Mouse (Mus musculus): Measurements from ENCODE around the gene Nt5c1a. TPM values are rescaled to one million over a fixed set of nuclear protein-coding genes. Genes with fewer than 3 reads are reported as not detected.
"Not testable (repeated sequence)": the region's sequence is repeated elsewhere in the genome, so short reads cannot be mapped to it uniquely, and the experiment has no call there.

The Nt5c1a gene
- polyA plus RNA-seq (2015; fragmentation: Nextera tagmentation; extraction: Ambion mirVana) = not detected in 2 replicates

GRCm38 (mm10) chr4:123201186-123202093 lies at the start of gene Nt5c1a:
Gene Nt5c1a (plus strand): TSS chr4:123201504.
- H3K27me3 ChIP-seq = peaks cover 45% of the 10 kb centered on the region
- peak within 1 kb of the TSS; percentile 85 for H3K4me2 ChIP-seq (replicated peaks)
- H3K9me3 ChIP-seq (replicated peaks) = no peaks in the 10 kb centered on the region
- no peak within 1 kb of the TSS for H3K27ac ChIP-seq (replicated peaks)
- H3K36me3 ChIP-seq = no peaks in the 10 kb centered on the region
- WGBS = under 1% methylated on average over 57 of the region's 58 CpGs
- ATAC-seq (ENCODE audit: insufficient number of reproducible peaks, low FRiP score, low TSS enrichment, low read depth) = peak; percentile 32; the same call in 1 of the 2 replicates
- H3K4me3 ChIP-seq (replicated peaks) = peak within 1 kb of the TSS; percentile 40
- peaks cover 14% of the 10 kb centered on the region for H3K4me1 ChIP-seq
- H3K9ac ChIP-seq = no peak within 1 kb of the TSS

DNA sequence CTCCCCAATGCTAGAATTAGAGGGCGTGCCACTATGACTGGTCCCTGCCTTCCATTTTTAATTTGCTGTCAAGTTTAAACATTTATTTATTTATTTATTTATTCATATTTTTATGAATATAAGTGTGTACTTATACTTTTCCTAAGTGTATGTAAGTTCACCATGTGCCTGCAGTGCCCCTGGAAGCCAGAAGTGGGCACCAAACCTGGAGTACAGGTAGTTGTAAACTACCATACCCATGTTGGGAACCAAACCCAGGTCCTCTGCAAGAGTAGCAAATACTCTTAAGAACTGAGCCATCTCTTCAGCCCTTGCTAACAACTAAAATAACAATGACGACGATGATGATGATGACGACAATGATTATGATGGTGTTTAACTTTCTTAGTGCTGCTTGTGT lies 49.3 kb upstream of the Nt5c1a start:
- Histone ChIP-seq H3K4me2 (replicated peaks) (no peak overlapping the region), H3K27me3 (no peaks in the 10 kb centered on the region; the same call in 1 of the 2 replicates), H3K4me3 (replicated peaks) (no peak overlapping the region), H3K4me1 (no peaks in the 10 kb centered on the region), H3K27ac (replicated peaks) (no peak overlapping the region), H3K36me3 (no peaks in the 10 kb centered on the region), H3K9ac (no peak overlapping the region), H3K9me3 (replicated peaks) (no peaks in the 10 kb centered on the region)
- no peak for ATAC-seq (ENCODE audit: insufficient number of reproducible peaks, low FRiP score, low TSS enrichment, low read depth)
- WGBS = 80% methylated on average over 4 of the region's 4 CpGs

- Histone ChIP-seq H3K4me2 (replicated peaks) (no peak overlapping the region), H3K27ac (replicated peaks) (no peak overlapping the region), H3K4me1 (no peaks in the 10 kb centered on the region), H3K36me3 (no peaks in the 10 kb centered on the region), H3K27me3 (no peaks in the 10 kb centered on the region; the same call in 1 of the 2 replicates), H3K4me3 (replicated peaks) (no peak overlapping the region), H3K9me3 (replicated peaks) (no peaks in the 10 kb centered on the region), H3K9ac (no peak overlapping the region)
- no peak for ATAC-seq (ENCODE audit: insufficient number of reproducible peaks, low FRiP score, low TSS enrichment, low read depth)
- WGBS = 62% methylated on average over 5 of the region's 5 CpGs
These were observed 48.3 kb upstream of the Nt5c1a start for GRCm38 (mm10) chr4:123152976-123153375.

GRCm38 (mm10) chr4:123155004-123155403 lies 46.3 kb upstream of the Nt5c1a start:
- WGBS = 35% methylated on average over 4 of the region's 4 CpGs
- no peak overlapping the region for H3K4me3 ChIP-seq (replicated peaks)
- ATAC-seq (ENCODE audit: insufficient number of reproducible peaks, low FRiP score, low TSS enrichment, low read depth) = no peak
- no peak overlapping the region for H3K27ac ChIP-seq (replicated peaks)
- no peak overlapping the region for H3K9ac ChIP-seq
- H3K4me1 ChIP-seq = no peaks in the 10 kb centered on the region
- H3K4me2 ChIP-seq (replicated peaks) = no peak overlapping the region
- H3K9me3 ChIP-seq (replicated peaks) = no peaks in the 10 kb centered on the region
- H3K27me3 ChIP-seq = no peaks in the 10 kb centered on the region; the same call in 1 of the 2 replicates
- no peaks in the 10 kb centered on the region for H3K36me3 ChIP-seq

GRCm38 (mm10) chr4:123155427-123155826 lies 45.9 kb upstream of the Nt5c1a start:
- 68% methylated on average over 2 of the region's 2 CpGs for WGBS
- H3K9ac ChIP-seq = no peak overlapping the region
- no peak overlapping the region for H3K27ac ChIP-seq (replicated peaks)
- H3K4me2 ChIP-seq (replicated peaks) = no peak overlapping the region
- no peaks in the 10 kb centered on the region; the same call in 1 of the 2 replicates for H3K27me3 ChIP-seq
- H3K4me3 ChIP-seq (replicated peaks) = no peak overlapping the region
- no peak for ATAC-seq (ENCODE audit: insufficient number of reproducible peaks, low FRiP score, low TSS enrichment, low read depth)
- no peaks in the 10 kb centered on the region for H3K4me1 ChIP-seq
- H3K36me3 ChIP-seq = no peaks in the 10 kb centered on the region
- no peaks in the 10 kb centered on the region for H3K9me3 ChIP-seq (replicated peaks)

GRCm38 (mm10) chr4:123155840-123156239 lies 45.5 kb upstream of the Nt5c1a start:
- H3K9me3 ChIP-seq (replicated peaks) = no peaks in the 10 kb centered on the region
- no peak overlapping the region for H3K9ac ChIP-seq
- no peaks in the 10 kb centered on the region for H3K36me3 ChIP-seq
- H3K4me1 ChIP-seq = no peaks in the 10 kb centered on the region
- no peak overlapping the region for H3K27ac ChIP-seq (replicated peaks)
- ATAC-seq (ENCODE audit: insufficient number of reproducible peaks, low FRiP score, low TSS enrichment, low read depth) = no peak
- no peaks in the 10 kb centered on the region; the same call in 1 of the 2 replicates for H3K27me3 ChIP-seq
- no peak overlapping the region for H3K4me2 ChIP-seq (replicated peaks)
- H3K4me3 ChIP-seq (replicated peaks) = no peak overlapping the region

GRCm38 (mm10) chr4:123160571-123160970 lies 40.7 kb upstream of the Nt5c1a start:
- Histone ChIP-seq H3K27me3 (0 out of 2 replicates have a peak, but pooled peaks cover 6% of the 10 kb centered on the region), H3K4me3 (replicated peaks) (no peak overlapping the region), H3K9me3 (replicated peaks) (no peaks in the 10 kb centered on the region), H3K4me1 (0 out of 2 replicates have a peak, but pooled peaks cover 3% of the 10 kb centered on the region), H3K9ac (no peak overlapping the region), H3K36me3 (no peaks in the 10 kb centered on the region), H3K27ac (replicated peaks) (no peak overlapping the region), H3K4me2 (replicated peaks) (no peak overlapping the region)
- WGBS = 75% methylated on average over 6 of the region's 6 CpGs
- ATAC-seq (ENCODE audit: insufficient number of reproducible peaks, low FRiP score, low TSS enrichment, low read depth) = no peak

DNA sequence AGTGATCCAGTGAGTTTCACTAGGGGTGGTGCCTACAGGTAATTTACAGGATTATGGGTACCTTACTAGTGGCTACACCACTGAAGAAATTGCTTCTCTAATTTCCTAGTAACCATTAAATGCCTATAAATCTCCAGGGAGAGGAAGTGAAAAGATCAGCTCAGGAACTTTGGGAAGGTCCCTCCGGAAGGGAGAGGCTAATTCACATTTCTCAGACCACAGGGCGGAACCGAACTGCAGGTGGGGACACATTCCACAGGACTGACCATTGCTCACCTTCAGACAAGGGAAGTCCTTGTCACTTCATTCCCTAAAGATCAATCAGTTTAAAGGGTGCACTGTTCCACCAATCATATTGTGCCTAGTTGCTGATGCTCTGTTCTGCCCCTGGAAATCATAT lies 40.1 kb upstream of the Nt5c1a start:
- not testable (repeated sequence) for H3K9ac ChIP-seq; H3K27ac ChIP-seq (replicated peaks); H3K9me3 ChIP-seq (replicated peaks); H3K27me3 ChIP-seq; ATAC-seq (ENCODE audit: insufficient number of reproducible peaks, low FRiP score, low TSS enrichment, low read depth); H3K36me3 ChIP-seq; H3K4me3 ChIP-seq (replicated peaks); H3K4me2 ChIP-seq (replicated peaks); H3K4me1 ChIP-seq
- WGBS = 82% methylated on average over 3 of the region's 3 CpGs

DNA sequence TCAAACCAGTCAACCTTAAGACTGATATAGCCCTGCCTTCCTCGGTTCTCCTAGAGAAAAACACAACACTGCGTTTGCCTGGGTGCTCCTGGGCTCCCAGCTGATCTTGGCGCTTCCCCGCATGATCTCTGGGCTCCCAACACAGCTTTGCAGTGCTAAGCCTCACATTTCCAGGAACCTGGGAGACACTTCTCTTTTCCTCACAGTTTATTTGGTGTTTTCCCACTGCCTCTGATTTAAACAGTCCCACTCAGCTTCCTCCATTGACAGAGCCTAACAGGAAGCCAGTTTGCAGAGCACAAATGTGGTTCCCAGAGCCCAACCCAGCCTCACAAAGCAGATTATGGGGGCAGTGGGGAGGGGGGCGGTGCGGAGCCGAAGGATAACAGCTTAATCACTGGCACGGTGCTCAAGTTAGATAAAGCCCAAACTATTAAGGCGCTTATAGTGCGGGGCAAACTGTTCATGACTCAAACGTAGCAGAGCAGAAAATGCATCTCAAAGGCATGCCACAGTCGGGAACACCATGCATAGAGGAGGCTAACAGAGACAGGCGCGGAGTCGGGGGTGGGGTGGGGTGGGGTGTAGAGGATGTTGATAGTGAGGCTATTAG lies 38.9 kb upstream of the Nt5c1a start:
- 15% methylated on average over 15 of the region's 15 CpGs for WGBS
- Histone ChIP-seq H3K27me3 (0 out of 2 replicates have a peak, but pooled peaks cover 6% of the 10 kb centered on the region), H3K4me2 (replicated peaks) (0 out of 2 replicates have a peak overlapping the region, but pooled peaks have one; percentile 8), H3K9ac (no peak overlapping the region), H3K36me3 (no peaks in the 10 kb centered on the region), H3K4me1 (0 out of 2 replicates have a peak, but pooled peaks cover 3% of the 10 kb centered on the region), H3K9me3 (replicated peaks) (no peaks in the 10 kb centered on the region), H3K4me3 (replicated peaks) (no peak overlapping the region), H3K27ac (replicated peaks) (no peak overlapping the region)
- no peak for ATAC-seq (ENCODE audit: insufficient number of reproducible peaks, low FRiP score, low TSS enrichment, low read depth)

DNA sequence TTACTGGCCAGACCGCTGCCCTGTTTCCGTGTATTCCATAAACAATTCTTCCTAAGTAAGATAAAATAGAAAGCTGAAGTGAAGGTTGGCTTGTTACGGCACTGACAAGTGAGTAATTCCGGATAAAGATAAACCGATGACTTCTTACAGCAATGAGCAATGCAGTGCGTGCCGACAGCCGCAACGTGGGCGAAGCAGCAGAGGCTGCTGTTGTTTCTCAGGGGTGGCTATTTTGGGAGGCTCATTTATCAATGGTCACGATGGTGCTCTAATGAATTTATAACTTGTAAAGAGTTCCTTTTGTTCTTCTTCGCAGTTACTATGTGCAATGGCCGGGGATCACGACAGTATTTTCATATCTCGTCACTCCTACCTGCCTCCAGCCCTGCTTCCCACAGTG lies 37.1 kb upstream of the Nt5c1a start:
- no peak for ATAC-seq (ENCODE audit: insufficient number of reproducible peaks, low FRiP score, low TSS enrichment, low read depth)
- Histone ChIP-seq H3K4me2 (replicated peaks) (no peak overlapping the region), H3K27ac (replicated peaks) (no peak overlapping the region), H3K27me3 (0 out of 2 replicates have a peak, but pooled peaks cover 6% of the 10 kb centered on the region), H3K9ac (no peak overlapping the region), H3K9me3 (replicated peaks) (no peaks in the 10 kb centered on the region), H3K36me3 (no peaks in the 10 kb centered on the region), H3K4me3 (replicated peaks) (no peak overlapping the region), H3K4me1 (0 out of 2 replicates have a peak, but pooled peaks cover 3% of the 10 kb centered on the region)
- WGBS = 93% methylated on average over 15 of the region's 15 CpGs

DNA sequence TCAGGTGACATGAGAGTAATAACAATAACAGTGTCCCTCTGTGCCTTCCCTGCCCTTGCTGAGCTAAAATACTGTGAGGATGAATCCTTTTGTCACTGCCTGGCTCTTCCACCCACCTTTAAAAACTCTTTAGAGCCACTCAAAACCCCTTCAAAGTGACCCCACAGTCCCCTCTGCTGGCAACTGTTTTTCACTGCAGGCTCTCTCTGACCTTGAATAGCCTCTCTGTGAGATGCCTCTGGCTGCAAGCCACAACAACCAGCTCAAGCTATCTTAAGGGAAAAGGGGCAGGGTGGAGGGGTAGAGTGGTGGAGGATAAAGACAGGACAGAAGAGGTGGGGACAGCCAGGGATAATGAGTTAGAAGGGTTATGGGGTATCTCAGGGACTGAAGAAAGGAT lies 29.5 kb upstream of the Nt5c1a start:
- no peak for ATAC-seq (ENCODE audit: insufficient number of reproducible peaks, low FRiP score, low TSS enrichment, low read depth)

More for the DNA sequence above, 29.5 kb upstream of the Nt5c1a start:
- H3K27me3 ChIP-seq = peaks cover 27% of the 10 kb centered on the region
- no peak overlapping the region for H3K4me3 ChIP-seq (replicated peaks)
- no peak overlapping the region for H3K27ac ChIP-seq (replicated peaks)
- H3K9ac ChIP-seq = no peak overlapping the region
- no peak overlapping the region for H3K4me2 ChIP-seq (replicated peaks)
- H3K4me1 ChIP-seq = no peaks in the 10 kb centered on the region
- no peaks in the 10 kb centered on the region for H3K9me3 ChIP-seq (replicated peaks)
- no peaks in the 10 kb centered on the region for H3K36me3 ChIP-seq
